Mouse (Mus musculus) hindbrain, embryonic 15.5 days (tissue): ENCODE measurements around the gene Ahdc1. TPM values are rescaled to one million over a fixed set of nuclear protein-coding genes. Genes with fewer than 3 reads are reported as not detected.
A peak's percentile ranks its signal among the peaks of the same experiment; 100 is the strongest.

Experiments
- ATAC-seq: fragments of 200-750 bp; cut with Nextera tagmentation; 2 replicates; pipeline ENCODE4 v1.8.0; 2017; ENCODE audit warnings: low read depth, moderate number of reproducible peaks, moderate TSS enrichment; ENCODE audit not compliant: low FRiP score
- H3K27ac ChIP-seq: fragments of 300-500 bp; sonication (generic); replicated peaks from 2 replicates; pipeline ENCODE4 v1.5.1; 2015; ENCODE audit warnings: mild to moderate bottlenecking, inconsistent platforms
- H3K27me3 ChIP-seq: fragments of 300-500 bp; sonication (generic); 2 replicates; pipeline ENCODE4 v1.6.1; 2015; ENCODE audit warnings: control low read depth, inconsistent platforms
- H3K36me3 ChIP-seq: fragments of 300-500 bp; sonication (generic); 2 replicates; pipeline ENCODE4 v1.6.1; 2015; ENCODE audit warnings: control low read depth, inconsistent platforms
- H3K4me1 ChIP-seq: fragments of 300-500 bp; sonication (generic); replicated peaks from 2 replicates; pipeline ENCODE4 v1.6.1; 2015; ENCODE audit warnings: control low read depth, inconsistent platforms
- H3K4me2 ChIP-seq: fragments of 300-500 bp; sonication (generic); 2 replicates; pipeline ENCODE4 v1.6.1; 2015; ENCODE audit warnings: moderate library complexity, mild to moderate bottlenecking, inconsistent platforms
- H3K4me3 ChIP-seq: fragments of 300-500 bp; sonication (generic); 2 replicates; pipeline ENCODE4 v1.5.1; 2015; ENCODE audit warnings: mild to moderate bottlenecking, inconsistent platforms
- H3K9ac ChIP-seq: fragments of 300-500 bp; sonication (generic); 2 replicates; pipeline ENCODE4 v1.6.1; 2015; ENCODE audit warnings: inconsistent platforms
- H3K9me3 ChIP-seq: fragments of 300-500 bp; sonication (generic); 2 replicates; pipeline ENCODE4 v1.6.1; 2016; ENCODE audit warnings: control low read depth, inconsistent platforms
- WGBS: fragments of 180-500 bp; shearing (Covaris S2); methylation state at CpG from one replicate; pipeline ENCODE4 v1.1.7; 2015; 5-methylcytosine and 5-hydroxymethylcytosine counted together
- polyA plus RNA-seq: library from polyadenylated mRNA; unstranded; fragments of >200 nt; fragmentation: Nextera tagmentation; extraction: Ambion mirVana; gene quantifications from 2 replicates; pipeline ENCODE4 v1.2.1, GENCODE M21; 2015

Gene Ahdc1
- polyA plus RNA-seq: 11.8 and 13.9 TPM in 2 replicates

DNA sequence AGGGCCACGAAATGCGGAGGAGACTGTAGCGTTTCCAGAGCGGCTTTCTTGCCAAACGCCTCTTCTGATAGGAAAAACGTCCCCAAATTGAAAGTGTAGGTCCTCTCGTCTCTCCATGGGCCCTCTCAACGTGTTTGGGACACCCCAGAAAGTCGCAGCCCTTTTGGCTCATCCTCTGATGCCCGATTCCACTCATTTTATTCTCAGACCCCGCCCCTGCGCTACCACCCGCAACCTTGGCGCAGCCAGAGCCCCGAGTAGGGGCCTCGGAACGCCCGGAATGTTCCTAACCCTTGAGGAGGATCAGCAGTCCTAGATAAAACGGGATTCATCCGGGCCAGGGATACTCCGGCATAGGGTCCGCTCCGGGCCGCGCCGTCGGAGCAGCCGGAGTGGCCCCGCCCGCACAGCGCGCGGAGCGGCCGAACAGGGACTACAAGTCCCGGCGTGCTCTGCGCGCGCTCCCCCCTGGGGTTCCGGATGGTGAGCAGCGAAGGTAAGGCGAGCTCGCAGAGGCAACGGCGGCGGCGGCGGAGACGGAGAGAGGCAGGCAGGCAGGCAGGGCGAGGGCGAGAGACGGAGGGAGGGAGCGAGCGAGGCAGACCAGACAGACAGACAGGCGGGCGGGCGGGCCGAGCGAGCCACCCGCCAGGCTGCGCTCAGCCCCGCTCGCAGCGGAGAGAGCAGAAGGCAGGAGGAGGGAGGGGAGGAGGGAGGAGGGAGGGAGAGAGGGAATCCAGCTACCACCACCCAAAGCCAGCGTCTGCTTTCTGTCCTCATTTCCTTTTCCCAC lies at the start of gene Ahdc1:
Gene Ahdc1, plus strand, starts transcription at position 233 of the 793 bp plus-strand sequence.
- peak; percentile 85 for ATAC-seq
- WGBS: under 1% methylated on average over 66 of the region's 66 CpGs
- Histone ChIP-seq H3K36me3 (no peaks in the 10 kb centered on the region), H3K27ac (peak within 1 kb of the TSS; percentile 98), H3K9me3 (no peaks in the 10 kb centered on the region), H3K9ac (peak within 1 kb of the TSS; percentile 98), H3K27me3 (peaks cover 10% of the 10 kb centered on the region), H3K4me1 (peaks cover 46% of the 10 kb centered on the region), H3K4me3 (peak within 1 kb of the TSS; percentile 99), H3K4me2 (peak within 1 kb of the TSS; percentile 95)

DNA sequence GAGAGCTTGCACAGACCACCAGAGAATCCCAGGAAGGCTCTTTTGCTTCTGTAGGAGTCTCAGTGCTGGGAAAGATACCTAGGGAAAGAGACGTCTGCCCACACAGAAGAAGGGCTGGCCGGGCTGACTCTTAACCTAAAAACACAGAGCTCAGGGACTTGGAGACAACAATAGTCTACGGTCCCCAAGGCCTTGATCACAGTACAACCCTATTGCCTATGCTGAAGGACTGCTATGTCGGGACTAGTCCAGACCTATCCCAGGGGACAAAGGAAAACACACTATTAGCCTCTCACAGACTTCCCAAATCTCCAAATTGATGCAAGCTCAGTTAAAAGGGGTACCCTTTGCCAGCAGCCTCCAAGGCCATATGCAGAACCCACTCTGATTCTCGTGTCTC lies 49.2 kb upstream of the Ahdc1 start:
- Histone ChIP-seq H3K4me2 (no peak overlapping the region), H3K4me3 (no peak overlapping the region), H3K36me3 (no peaks in the 10 kb centered on the region), H3K27ac (no peak overlapping the region), H3K9me3 (no peaks in the 10 kb centered on the region), H3K9ac (no peak overlapping the region), H3K27me3 (no peaks in the 10 kb centered on the region), H3K4me1 (peaks cover 35% of the 10 kb centered on the region)
- ATAC-seq: no peak
- 81% methylated on average over 5 of the region's 5 CpGs for WGBS

DNA sequence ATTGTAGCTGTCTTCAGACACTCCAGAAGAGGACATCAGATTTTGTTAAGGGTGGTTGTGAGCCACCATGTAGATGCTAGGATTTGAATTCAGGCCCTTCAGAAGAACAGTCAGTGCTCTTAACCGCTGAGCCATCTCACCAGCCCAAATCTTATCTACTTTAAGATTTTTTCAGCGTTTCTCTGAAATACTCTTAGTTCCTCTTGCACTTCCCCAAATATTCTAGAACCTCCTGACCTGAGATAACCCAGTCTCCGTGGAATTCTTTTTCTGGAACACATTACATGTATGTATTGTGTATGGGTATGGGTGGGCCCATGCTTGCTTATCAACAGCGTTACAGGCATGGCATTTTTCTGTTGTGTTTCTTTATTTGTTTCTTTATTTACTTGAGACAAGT lies 48.4 kb upstream of the Ahdc1 start:
- 97% methylated on average over 4 of the region's 4 CpGs for WGBS
- Histone ChIP-seq H3K9ac (no peak overlapping the region), H3K4me3 (no peak overlapping the region), H3K27me3 (no peaks in the 10 kb centered on the region), H3K4me1 (peaks cover 35% of the 10 kb centered on the region), H3K27ac (no peak overlapping the region), H3K4me2 (no peak overlapping the region), H3K9me3 (no peaks in the 10 kb centered on the region), H3K36me3 (no peaks in the 10 kb centered on the region)
- no peak for ATAC-seq

DNA sequence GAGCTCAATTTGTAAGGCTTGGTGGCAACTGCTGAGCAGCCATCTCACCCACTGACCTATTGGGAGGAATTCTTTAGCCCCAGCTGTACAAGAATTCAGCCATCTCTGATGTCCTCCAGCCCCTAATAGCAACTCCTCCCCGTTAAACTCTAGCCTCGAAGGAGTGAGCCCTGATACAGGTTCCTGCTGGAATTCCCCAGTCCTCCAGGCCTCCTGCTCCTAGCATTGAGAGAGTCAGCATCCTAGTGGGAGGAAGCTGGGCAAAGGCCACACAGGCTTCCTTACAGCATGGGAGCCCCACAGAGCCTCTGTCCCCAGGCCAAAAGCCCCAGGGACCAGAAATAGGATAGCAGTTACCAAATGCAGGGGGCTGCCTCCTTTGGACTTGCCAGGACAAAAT lies 47.6 kb upstream of the Ahdc1 start:
- peaks cover 35% of the 10 kb centered on the region for H3K4me1 ChIP-seq
- no peak for ATAC-seq
- no peak overlapping the region for H3K9ac ChIP-seq
- H3K27me3 ChIP-seq: no peaks in the 10 kb centered on the region
- H3K36me3 ChIP-seq: no peaks in the 10 kb centered on the region
- no peaks in the 10 kb centered on the region for H3K9me3 ChIP-seq
- 40% methylated on average over 2 of the region's 2 CpGs for WGBS
- no peak overlapping the region for H3K4me3 ChIP-seq
- no peak overlapping the region for H3K4me2 ChIP-seq
- H3K27ac ChIP-seq: no peak overlapping the region

DNA sequence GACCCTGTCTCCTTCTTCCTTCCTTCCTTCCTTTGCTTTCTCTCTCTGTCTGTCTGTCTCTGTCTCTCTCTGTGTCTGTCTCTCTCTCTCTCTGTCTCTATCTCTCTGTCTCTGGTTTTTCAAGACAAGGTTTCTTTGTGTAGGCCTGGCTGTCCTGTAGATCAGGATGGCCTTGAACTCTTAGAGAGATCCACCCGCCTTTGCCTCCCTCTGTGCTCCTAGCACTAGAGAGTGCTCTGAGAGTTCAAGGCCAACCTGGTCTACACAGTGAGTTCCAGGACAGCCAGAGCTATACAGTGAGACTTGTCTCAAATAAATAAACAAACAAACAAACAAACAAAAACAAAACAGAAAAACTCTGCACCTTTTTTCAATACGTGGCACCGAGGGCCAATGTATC lies 47.0 kb upstream of the Ahdc1 start:
- WGBS: 37% methylated on average over 3 of the region's 3 CpGs
- Histone ChIP-seq H3K4me3 (no peak overlapping the region), H3K9me3 (no peaks in the 10 kb centered on the region), H3K27me3 (no peaks in the 10 kb centered on the region), H3K9ac (no peak overlapping the region), H3K4me2 (no peak overlapping the region), H3K27ac (no peak overlapping the region), H3K4me1 (peaks cover 29% of the 10 kb centered on the region), H3K36me3 (no peaks in the 10 kb centered on the region)
- no peak for ATAC-seq

DNA sequence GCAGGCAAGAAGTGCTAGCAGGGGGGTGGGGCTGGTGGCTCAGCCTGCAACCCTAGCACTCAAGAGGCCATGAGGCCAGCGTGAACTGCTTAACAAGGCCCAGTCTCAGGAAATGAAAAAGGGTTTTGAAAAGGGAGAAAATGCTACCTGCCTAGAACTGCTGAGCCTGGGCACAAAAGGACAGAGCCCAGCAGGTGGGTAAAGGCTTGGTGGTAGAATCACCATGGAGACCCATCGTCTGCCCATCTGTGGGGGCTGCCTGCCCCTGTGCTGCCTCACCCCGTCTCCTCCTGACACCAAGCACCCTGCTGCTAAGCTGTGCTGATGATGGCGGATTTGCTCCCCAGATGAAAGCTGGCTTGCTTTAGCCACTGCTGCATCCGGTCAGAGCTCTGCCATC lies 46.6 kb upstream of the Ahdc1 start:
- H3K4me3 ChIP-seq: no peak overlapping the region
- no peak for ATAC-seq
- no peaks in the 10 kb centered on the region for H3K36me3 ChIP-seq
- H3K9ac ChIP-seq: no peak overlapping the region
- H3K4me2 ChIP-seq: no peak overlapping the region
- no peaks in the 10 kb centered on the region for H3K9me3 ChIP-seq
- H3K4me1 ChIP-seq: peaks cover 25% of the 10 kb centered on the region
- no peak overlapping the region; the same call in 1 of the 2 replicates for H3K27ac ChIP-seq
- H3K27me3 ChIP-seq: no peaks in the 10 kb centered on the region
- WGBS: 10% methylated on average over 5 of the region's 5 CpGs

DNA sequence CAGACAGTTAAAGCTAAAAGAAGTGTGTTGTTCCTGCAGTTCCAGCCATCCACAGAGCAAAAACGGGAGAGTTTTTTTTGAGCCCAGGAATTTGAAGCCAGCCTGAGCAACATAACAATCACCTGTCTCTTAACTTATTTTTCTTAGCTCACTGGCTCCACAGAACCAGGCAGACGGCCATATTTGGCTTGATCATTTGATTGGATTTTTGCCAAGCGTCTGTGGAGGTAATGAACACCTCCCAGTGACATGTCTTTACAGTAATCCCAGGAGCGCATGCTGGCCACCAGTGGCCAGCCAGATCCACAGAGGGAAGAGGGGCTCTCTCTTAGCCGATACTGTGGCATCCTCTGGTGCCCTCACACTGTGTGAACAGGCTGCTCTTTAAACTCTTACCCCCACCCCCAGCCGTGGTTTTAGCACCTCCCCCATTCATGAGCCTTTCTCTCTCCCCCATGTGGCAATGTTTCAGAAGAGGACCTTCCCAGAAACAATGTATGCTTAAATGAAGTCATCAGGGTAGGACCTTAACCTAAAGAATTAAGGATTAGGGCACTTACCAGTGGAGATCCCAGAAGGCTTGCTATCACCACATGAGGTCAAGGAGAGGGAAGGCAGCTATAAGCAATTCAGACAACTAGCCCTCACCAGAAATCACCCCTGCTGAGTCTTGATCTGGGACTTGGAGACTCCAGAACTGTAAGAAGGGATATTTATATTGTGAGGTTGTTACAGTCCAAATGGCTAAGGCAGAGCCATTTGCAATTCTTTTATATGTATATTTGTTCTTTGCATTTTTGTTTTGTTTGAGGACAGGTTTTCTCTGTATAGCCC lies 42.7 kb upstream of the Ahdc1 start:
- peaks cover 6% of the 10 kb centered on the region; the same call in 1 of the 2 replicates for H3K4me1 ChIP-seq
- WGBS: 42% methylated on average over 6 of the region's 6 CpGs
- H3K4me3 ChIP-seq: no peak overlapping the region
- H3K36me3 ChIP-seq: no peaks in the 10 kb centered on the region
- H3K9ac ChIP-seq: no peak overlapping the region
- peaks cover 4% of the 10 kb centered on the region; the same call in 1 of the 2 replicates for H3K27me3 ChIP-seq
- H3K27ac ChIP-seq: no peak overlapping the region
- no peak for ATAC-seq
- H3K9me3 ChIP-seq: no peaks in the 10 kb centered on the region
- H3K4me2 ChIP-seq: no peak overlapping the region

DNA sequence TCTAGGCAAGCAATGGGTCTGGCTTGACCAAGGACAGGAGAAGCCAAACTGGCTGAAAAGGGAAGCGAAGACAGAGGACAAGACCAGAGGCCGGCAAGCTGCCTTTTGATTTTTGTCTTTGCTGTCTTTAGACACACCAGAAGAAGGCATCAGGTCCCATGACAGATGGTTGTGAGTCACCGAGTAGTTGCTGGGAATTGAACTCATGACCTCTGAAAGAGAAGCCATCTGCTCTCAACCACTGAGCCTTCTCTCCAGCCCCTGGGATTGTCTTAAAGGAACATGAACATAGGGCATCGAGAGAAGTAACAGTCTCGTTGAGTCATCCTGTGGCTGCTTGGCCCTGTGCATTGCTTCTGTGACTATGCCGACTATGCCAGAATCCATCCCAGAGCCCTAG lies 39.5 kb upstream of the Ahdc1 start:
- no peak for ATAC-seq
- Histone ChIP-seq H3K9ac (no peak overlapping the region), H3K36me3 (no peaks in the 10 kb centered on the region), H3K4me2 (no peak overlapping the region), H3K4me1 (peaks cover 25% of the 10 kb centered on the region), H3K9me3 (no peaks in the 10 kb centered on the region), H3K27me3 (peaks cover 23% of the 10 kb centered on the region), H3K4me3 (no peak overlapping the region), H3K27ac (no peak overlapping the region)
- WGBS: 69% methylated on average over 6 of the region's 6 CpGs

DNA sequence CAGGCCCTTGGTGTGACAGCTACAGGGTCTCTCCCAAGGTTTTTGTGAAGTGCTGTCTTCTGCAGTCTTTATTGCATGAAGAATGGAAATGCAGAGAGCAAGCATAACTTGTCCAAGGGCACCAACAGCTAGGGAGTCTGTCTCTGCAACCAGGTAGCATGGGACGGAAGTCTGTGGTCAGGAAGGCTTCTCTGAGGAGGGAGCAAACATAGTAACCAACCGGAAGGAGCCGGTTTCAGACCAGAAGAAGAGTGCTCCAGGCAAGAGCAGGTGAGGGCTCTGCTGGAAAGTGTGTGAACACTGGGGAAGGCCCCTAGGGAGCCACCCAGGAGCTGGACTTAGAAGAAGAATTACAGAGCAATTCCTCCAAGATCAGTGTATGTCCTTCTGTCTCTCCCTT lies 39.0 kb upstream of the Ahdc1 start:
- peaks cover 23% of the 10 kb centered on the region for H3K27me3 ChIP-seq
- H3K4me2 ChIP-seq: no peak overlapping the region
- H3K9ac ChIP-seq: no peak overlapping the region
- H3K4me3 ChIP-seq: no peak overlapping the region
- H3K9me3 ChIP-seq: no peaks in the 10 kb centered on the region
- H3K27ac ChIP-seq: no peak overlapping the region
- 70% methylated on average over 3 of the region's 3 CpGs for WGBS
- H3K4me1 ChIP-seq: peaks cover 25% of the 10 kb centered on the region
- no peaks in the 10 kb centered on the region for H3K36me3 ChIP-seq
- no peak for ATAC-seq

DNA sequence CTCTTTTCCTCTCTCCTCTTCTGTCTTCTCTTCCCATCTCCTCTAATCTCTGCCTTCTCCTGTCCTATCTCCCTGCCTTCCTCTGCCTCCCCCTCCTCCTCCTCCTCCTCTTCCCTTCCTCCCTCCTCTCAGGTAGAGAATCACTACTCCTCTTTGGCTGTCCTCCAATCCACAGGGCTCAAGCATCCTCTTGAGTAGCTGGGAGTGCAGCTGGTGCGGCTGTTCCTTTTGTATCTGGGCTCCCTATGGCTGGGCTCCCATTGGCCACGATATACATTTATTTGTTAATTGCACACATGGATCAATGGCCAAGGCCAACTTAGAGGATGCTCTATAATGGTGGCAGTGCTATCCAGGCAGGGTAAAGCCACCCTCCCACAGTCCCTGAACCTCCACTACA lies 38.5 kb upstream of the Ahdc1 start:
- H3K4me1 ChIP-seq: peaks cover 25% of the 10 kb centered on the region
- no peak overlapping the region for H3K27ac ChIP-seq
- H3K36me3 ChIP-seq: no peaks in the 10 kb centered on the region
- H3K9ac ChIP-seq: no peak overlapping the region
- WGBS: 8% methylated on average over 2 of the region's 2 CpGs
- ATAC-seq: no peak
- H3K4me2 ChIP-seq: no peak overlapping the region
- H3K4me3 ChIP-seq: no peak overlapping the region
- peaks cover 23% of the 10 kb centered on the region for H3K27me3 ChIP-seq
- no peaks in the 10 kb centered on the region for H3K9me3 ChIP-seq

DNA sequence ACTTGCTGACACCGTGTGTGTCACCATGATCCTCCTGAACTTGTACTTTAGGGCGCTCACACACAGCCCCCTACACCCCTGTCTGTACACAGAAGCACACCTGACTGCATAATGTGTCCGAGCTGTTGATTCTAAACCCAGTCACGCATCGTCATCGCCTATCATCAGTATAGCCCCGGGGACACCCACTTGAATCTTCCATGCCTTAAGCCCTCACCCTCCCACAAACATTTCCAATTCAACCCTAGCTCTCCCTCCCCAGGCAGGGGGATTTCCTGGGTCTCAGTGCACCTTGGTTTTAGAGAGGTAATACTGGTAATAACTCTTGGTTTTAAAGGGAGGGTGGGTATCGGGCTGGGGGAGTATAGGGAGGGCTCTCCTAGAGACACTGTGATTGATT lies 37.9 kb upstream of the Ahdc1 start:
- H3K4me1 ChIP-seq: peaks cover 25% of the 10 kb centered on the region
- H3K4me3 ChIP-seq: no peak overlapping the region
- no peak for ATAC-seq
- H3K27ac ChIP-seq: no peak overlapping the region
- WGBS: 41% methylated on average over 8 of the region's 8 CpGs
- no peak overlapping the region for H3K9ac ChIP-seq
- no peak overlapping the region for H3K4me2 ChIP-seq
- H3K9me3 ChIP-seq: no peaks in the 10 kb centered on the region
- H3K36me3 ChIP-seq: no peaks in the 10 kb centered on the region
- H3K27me3 ChIP-seq: peaks cover 23% of the 10 kb centered on the region

DNA sequence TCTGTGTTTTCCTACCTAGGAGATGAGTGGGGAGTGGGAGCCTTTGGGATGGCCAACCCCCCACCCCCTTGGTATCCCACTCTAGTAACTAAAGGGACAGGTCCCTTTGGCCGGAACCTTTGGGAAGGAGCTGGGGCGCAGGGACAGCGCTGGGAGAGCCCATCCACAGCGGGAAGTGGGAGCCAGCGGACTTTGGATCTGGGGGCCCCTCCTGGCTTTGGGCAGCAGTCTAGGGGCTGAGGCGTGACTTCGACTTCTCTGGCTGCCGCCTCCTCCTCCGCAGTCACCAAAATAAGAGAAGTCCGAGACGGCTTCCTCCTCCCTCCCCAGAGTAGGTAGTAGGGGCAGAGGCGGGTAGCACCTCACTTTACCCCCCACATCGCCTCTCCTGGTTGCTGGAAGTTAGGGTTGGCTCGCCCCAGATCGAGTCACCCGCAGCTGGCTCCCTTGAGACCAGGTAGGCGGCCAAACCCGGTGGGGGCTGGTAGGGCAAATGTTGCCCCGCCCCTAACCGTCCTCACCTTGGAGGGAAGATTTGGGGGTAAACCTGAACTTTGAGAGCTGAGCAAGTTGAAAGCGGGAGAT lies 37.2 kb upstream of the Ahdc1 start, which contains the start of gene Fgr:
Gene Fgr, plus strand, starts transcription at position 282 of the 585 bp plus-strand sequence.
- Histone ChIP-seq H3K27ac (no peak within 1 kb of the TSS; the same call in 1 of the 2 replicates), H3K36me3 (no peaks in the 10 kb centered on the region), H3K9me3 (no peaks in the 10 kb centered on the region), H3K9ac (0 out of 2 replicates have a peak within 1 kb of the TSS, but pooled peaks have one; percentile 13), H3K4me1 (peaks cover 25% of the 10 kb centered on the region), H3K27me3 (peaks cover 23% of the 10 kb centered on the region), H3K4me3 (no peak within 1 kb of the TSS; the same call in 1 of the 2 replicates), H3K4me2 (peak within 1 kb of the TSS; percentile 47)
- no peak for ATAC-seq
- 7% methylated on average over 21 of the region's 21 CpGs for WGBS
